Mouse (Mus musculus): ENCODE results near the gene Tsx. TPM values are rescaled to one million over a fixed set of nuclear protein-coding genes. Genes with fewer than 3 reads are reported as not detected.

The Tsx gene
- polyA plus RNA-seq, 1 experiment = not detected

- TF ChIP-seq GATA1 (IDR thresholded peaks at IDR 0.05; ENCODE audit: low read length) = no peak
Observed at GRCm38 (mm10) chrX:103460056-103460455, 45.8 kb downstream of the Tsx start.

GRCm38 (mm10) chrX:103468998-103469397 lies 54.7 kb downstream of the Tsx start:
- TF ChIP-seq GATA1 (IDR thresholded peaks at IDR 0.05; ENCODE audit: low read length) = no peak

- TF ChIP-seq GATA1 (IDR thresholded peaks at IDR 0.05; ENCODE audit: low read length) = no peak
Observed at GRCm38 (mm10) chrX:103472346-103472745, 58.1 kb downstream of the Tsx start.

Other genes with a start within 250 kb of the Tsx start
- not detected in 2 replicates for gene Nap1l2, start 227.8 kb upstream of the Tsx start, polyA plus RNA-seq (2012)
- not detected in 2 replicates for gene Cdx4, start 93.1 kb upstream of the Tsx start, polyA plus RNA-seq (2012)
- not detected in 2 replicates for gene Chic1, start 58.0 kb upstream of the Tsx start, polyA plus RNA-seq (2012)
- gene Gm26992, start 7.5 kb downstream of the Tsx start, polyA plus RNA-seq (2012) = not detected in 2 replicates
- gene Zcchc13, start 216.1 kb downstream of the Tsx start, polyA plus RNA-seq (2012) = not detected in 2 replicates

Measured in G1E-ER4 (cell line).